11 mouse cellular contexts compared by ENCODE assay signal in the genomic region with DNA sequence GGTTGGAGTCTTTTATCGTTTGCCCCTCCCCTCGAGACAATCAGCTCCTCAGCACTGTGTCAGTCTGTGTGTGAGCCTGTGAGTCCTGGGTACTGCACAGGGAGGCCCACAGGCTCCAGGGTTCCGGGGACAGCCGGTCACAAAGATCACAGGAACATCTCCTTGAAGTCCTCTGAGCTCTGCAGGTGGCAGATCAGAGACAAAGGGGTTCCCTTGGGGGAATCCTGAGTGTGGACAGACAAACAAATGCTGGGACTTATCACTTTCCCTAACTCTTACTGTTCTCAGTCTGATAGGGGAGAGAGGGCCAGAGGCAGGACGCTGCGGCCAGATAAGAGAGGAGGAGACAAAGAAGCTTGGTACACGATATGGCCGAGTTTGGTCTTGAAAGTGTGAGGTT.
A peak's percentile ranks its signal among the peaks of the same experiment; 100 is the strongest.
DNase-seq lines count a peak whose midpoint lies in the region; ATAC-seq and TF ChIP-seq lines count a peak whose summit lies in the region.
"Had no signal": no experiment of that assay in that cellular context is flagged by ENCODE, and none has a peak within 500 bp of the region (broad histone marks: within the 10 kb centered on the region; RNA-seq: fewer than 3 reads in every experiment).

No protein-coding gene starts in this region.

- no peak for TF ChIP-seq CTCF in lung, adult 2 months (IDR thresholded peaks at IDR 0.05; ENCODE audit: insufficient read depth, low read length)

- H3K9ac ChIP-seq in heart, embryonic 16.5 days (ENCODE audit: low read length), result no peak overlapping the region
- H3K9ac ChIP-seq: lung, embryonic 14.5 days had no signal

- no peak overlapping the region for H3K4me2 ChIP-seq in heart, embryonic 16.5 days (ENCODE audit: low read depth, low read length)
- H3K4me2 ChIP-seq: lung, embryonic 14.5 days had no signal

- H3K36me3 ChIP-seq in heart, embryonic 16.5 days (ENCODE audit: control insufficient read depth, insufficient read depth), result no peaks in the 10 kb centered on the region

- 12% methylated on average over 8 of the region's 8 CpGs for WGBS in heart, embryonic 16.5 days
- WGBS in lung, adult 2 months, result 43% methylated on average over 8 of the region's 8 CpGs

- no peak for DNase-seq in heart, postnatal 4 days
- DNase-seq in layer of hippocampus, postnatal 36 days, result no peak
- DNase-seq in lung, adult 2 months, result no peak
- DNase-seq: cerebellum, postnatal 14 days; kidney, postnatal 10 days; lung, embryonic 14.5 days had no signal

- H3K4me1 ChIP-seq in heart, embryonic 16.5 days (ENCODE audit: control insufficient read depth, insufficient read depth, low read length), result peaks cover 22% of the 10 kb centered on the region
- H3K4me1 ChIP-seq in lung, adult 2 months (ENCODE audit: control insufficient read depth, insufficient read depth, low read length), result no peaks in the 10 kb centered on the region

- H3K9me3 ChIP-seq in heart, embryonic 16.5 days (replicated peaks; ENCODE audit: control insufficient read depth, low read length), result no peaks in the 10 kb centered on the region

- no peak overlapping the region for H3K4me3 ChIP-seq in heart, embryonic 16.5 days (ENCODE audit: low read length)
- no peak overlapping the region for H3K4me3 ChIP-seq in lung, adult 2 months (replicated peaks; ENCODE audit: extremely low read depth, low read depth, low read length)

- 0 out of 2 replicates have a peak overlapping the region, but pooled peaks have one; percentile 10 for H3K27ac ChIP-seq in heart, embryonic 16.5 days (ENCODE audit: low read length)

- TF ChIP-seq POLR2A in lung, adult 2 months (IDR thresholded peaks at IDR 0.05; ENCODE audit: borderline replicate concordance, extremely low read depth, low read depth, low read length), result no peak

- H3K27me3 ChIP-seq in heart, embryonic 16.5 days (ENCODE audit: control insufficient read depth, insufficient read depth, low read length), result no peaks in the 10 kb centered on the region
- H3K27me3 ChIP-seq: CH12.LX had no signal

- ATAC-seq in heart, embryonic 16.5 days (replicated peaks; ENCODE audit: extremely low read depth, insufficient read depth, low FRiP score), result no peak
- 0 out of 2 replicates have a peak, but pooled peaks have one; percentile 29 for ATAC-seq in common myeloid progenitor, adult 5-6 weeks (replicated peaks; ENCODE audit: low read depth, poor library complexity, severe bottlenecking)
- ATAC-seq in erythroid progenitor cell, adult 5-6 weeks (replicated peaks; ENCODE audit: low FRiP score, poor library complexity, severe bottlenecking), result peak; percentile 48; the same call in 1 of the 2 replicates
- peak; percentile 72 for ATAC-seq in megakaryocyte progenitor cell, adult 5-6 weeks (replicated peaks; ENCODE audit: poor library complexity)
